Mouse (Mus musculus) heart, adult 8-10 months (tissue): ENCODE measurements at regions not wholly inside any gene's neighbourhood (a gene's known extent, or its start where the extent isn't known, plus 50 kb on each side); places are given as distances from the start of the nearest gene placed in this dataset.

Experiments
- DNase-seq: peaks from one replicate; pipeline ENCODE4 v3.0.0; 2022; ENCODE audit warnings: low spot score

GRCm38 (mm10) chr8:102421828-102422227 is 363.6 kb downstream of the Cdh11 start:
- DNase-seq, result no peak

DNA sequence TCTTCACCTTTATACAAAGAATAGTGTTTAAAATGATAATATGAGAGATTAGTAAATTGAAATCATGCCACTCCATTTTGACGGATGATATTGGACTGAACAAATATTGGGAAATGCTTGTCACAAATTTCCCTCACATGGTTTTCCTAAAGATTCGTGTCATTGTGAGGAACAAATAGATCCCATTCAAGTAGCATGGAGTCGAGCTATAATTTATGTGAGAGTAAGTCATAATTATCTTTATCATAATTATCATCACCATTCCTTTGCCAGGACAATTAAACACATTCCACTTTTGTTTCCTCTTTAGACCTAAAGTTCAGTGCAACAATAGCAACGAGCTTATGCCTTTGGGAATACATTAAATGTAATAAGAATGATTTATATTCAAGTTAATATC is 370.5 kb downstream of the Cdh11 start:
- no peak for DNase-seq

GRCm38 (mm10) chr8:102413446-102413845 is 372.0 kb downstream of the Cdh11 start:
- no peak for DNase-seq

- DNase-seq, result no peak
Observed at GRCm38 (mm10) chr8:102387591-102387990, 397.9 kb downstream of the Cdh11 start.

DNA sequence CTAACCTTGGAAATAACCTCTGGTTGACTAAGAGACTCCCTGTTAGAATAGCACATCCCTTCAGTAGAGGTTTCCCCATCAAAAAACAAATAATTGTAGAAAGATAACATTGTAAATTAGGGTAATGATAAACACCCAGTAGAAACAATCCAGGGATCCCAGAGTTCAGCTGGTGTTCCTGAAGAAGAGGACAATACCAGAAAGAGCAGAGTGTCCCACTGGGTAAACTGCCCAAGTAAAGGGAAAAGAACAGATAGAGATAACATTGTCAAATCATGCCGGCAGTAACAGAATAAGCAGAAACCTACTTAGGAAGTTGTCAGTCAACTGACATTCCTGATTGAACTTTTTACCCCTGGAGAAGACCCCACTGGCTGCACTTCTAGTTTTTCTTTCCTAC is 440.1 kb downstream of the Cdh11 start:
- DNase-seq, result no peak

DNA sequence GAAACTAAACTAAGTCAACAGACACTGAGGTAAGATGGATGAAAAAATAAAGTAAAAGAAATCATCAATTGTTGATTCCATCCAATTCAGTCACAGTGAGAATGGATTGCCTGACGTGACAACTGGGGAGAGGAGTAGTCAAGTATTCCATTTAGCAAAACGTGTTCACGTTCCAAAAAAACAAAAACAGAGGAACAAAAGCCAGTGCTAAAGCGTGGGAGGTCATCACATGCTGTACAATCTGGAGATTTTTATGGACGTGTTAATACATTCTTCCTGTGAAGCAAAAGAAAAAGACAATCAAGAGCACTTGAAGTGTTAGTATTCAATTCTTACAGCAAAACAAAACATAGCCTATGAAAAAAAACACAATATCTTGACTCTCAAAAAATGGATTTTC is 452.9 kb downstream of the Cdh11 start:
- no peak for DNase-seq

- no peak for DNase-seq
Observed at GRCm38 (mm10) chr8:102331151-102331550, 454.3 kb downstream of the Cdh11 start.

DNA sequence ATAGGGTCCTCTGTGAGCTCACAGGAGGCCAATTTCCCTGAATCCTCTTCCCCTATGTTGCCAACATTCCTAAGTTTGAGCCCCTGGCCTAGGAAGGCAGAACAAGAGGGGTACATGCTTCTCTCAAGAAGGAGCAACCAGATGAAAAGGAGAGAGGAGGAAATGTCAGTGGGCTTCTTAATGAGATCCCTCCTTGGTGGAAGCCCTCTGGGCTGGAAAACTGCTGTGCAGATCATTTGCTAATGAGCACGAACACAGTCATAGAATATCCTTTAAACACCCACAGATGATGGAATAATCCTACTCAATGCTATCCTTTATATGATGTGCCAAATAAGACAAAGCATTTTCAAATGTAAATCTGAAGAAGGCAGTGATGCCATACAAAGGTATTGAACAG is 455.5 kb downstream of the Cdh11 start:
- DNase-seq, result no peak
